Comparison of ENCODE assay signal across 23 mouse cellular contexts in the genomic region with DNA sequence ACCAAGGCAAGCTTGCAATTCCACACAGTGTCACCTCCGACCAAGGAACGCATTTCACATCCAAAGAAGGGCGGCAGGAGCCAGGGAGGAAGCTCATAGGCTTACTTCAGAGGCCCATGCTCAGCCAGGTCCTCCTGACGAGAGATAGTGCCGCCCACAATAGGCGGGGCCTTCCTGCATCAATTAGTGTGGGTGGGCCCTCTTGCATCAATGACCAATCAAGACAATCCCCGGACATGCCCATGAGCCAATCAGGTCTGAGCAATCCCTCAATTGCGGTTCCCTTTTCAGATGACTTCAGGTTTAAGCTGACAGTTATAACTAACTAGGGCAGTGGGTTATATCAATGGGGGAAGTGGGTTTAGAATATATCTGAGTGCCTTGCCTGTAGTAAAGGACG.
DNase-seq lines count a peak whose midpoint lies in the region; ATAC-seq and TF ChIP-seq lines count a peak whose summit lies in the region.
"Had no signal": no experiment of that assay in that cellular context is flagged by ENCODE, and none has a peak within 500 bp of the region (broad histone marks: within the 10 kb centered on the region; RNA-seq: fewer than 3 reads in every experiment).

No protein-coding gene starts in this region.

- intact Hi-C loops in heart, adult 2 months (cut with DNase I): loop anchor here (2.0 to 5.0 kb wide), 2 partner anchors 23 to 94 kb away; no protein-coding TSS in a partner anchor

- H3K4me2 ChIP-seq in liver, embryonic 14.5 days (ENCODE audit: low read depth): no peak overlapping the region
- no peak overlapping the region for H3K4me2 ChIP-seq in hindbrain, embryonic 16.5 days (ENCODE audit: low read length)
- H3K4me2 ChIP-seq: hindbrain, embryonic 14.5 days; midbrain, embryonic 11.5 days had no signal

- peak; percentile 31; the same call in 1 of the 2 replicates for ATAC-seq in liver, embryonic 14.5 days (ENCODE audit: insufficient read depth)
- no peak for ATAC-seq in hindbrain, embryonic 16.5 days
- ATAC-seq: forebrain, postnatal 0 days had no signal

- H3K4me3 ChIP-seq in heart, adult 2 months: no peak overlapping the region
- H3K4me3 ChIP-seq in brown adipose tissue, adult 24 weeks (ENCODE audit: insufficient read depth, low read depth, low read length): no peak overlapping the region
- no peak overlapping the region for H3K4me3 ChIP-seq in liver, embryonic 14.5 days (ENCODE audit: insufficient read depth in 1 of 2, low read depth in 2 of 2, low read length in 2 of 2)
- H3K4me3 ChIP-seq in hindbrain, embryonic 16.5 days (ENCODE audit: low read length): no peak overlapping the region
- H3K4me3 ChIP-seq: forebrain, embryonic 10.5 days; heart, embryonic 10.5 days; limb, embryonic 10.5 days had no signal

- no peaks in the 10 kb centered on the region for H3K9me3 ChIP-seq in liver, embryonic 14.5 days (ENCODE audit: control insufficient read depth, low read length)
- H3K9me3 ChIP-seq in hindbrain, embryonic 16.5 days (ENCODE audit: control insufficient read depth, low read length): no peaks in the 10 kb centered on the region
- H3K9me3 ChIP-seq: forebrain, embryonic 10.5 days; heart, embryonic 10.5 days; limb, embryonic 10.5 days had no signal

- peaks cover 2% of the 10 kb centered on the region for H3K36me3 ChIP-seq in heart, adult 2 months (ENCODE audit: control insufficient read depth, insufficient read depth, low read length)
- no peaks in the 10 kb centered on the region for H3K36me3 ChIP-seq in liver, embryonic 14.5 days (replicated peaks; ENCODE audit: control insufficient read depth, insufficient read depth, low read depth)
- H3K36me3 ChIP-seq in hindbrain, embryonic 16.5 days (ENCODE audit: control insufficient read depth, insufficient read depth, low read length): no peaks in the 10 kb centered on the region
- H3K36me3 ChIP-seq: forebrain, embryonic 10.5 days; heart, embryonic 10.5 days; limb, embryonic 10.5 days had no signal

- no peak for TF ChIP-seq POLR2A in heart, adult 2 months (IDR thresholded peaks at IDR 0.05; ENCODE audit: insufficient read depth, low read depth, low read length)

- TF ChIP-seq EP300 in heart, adult 2 months (IDR thresholded peaks at IDR 0.05; ENCODE audit: insufficient read depth, low read depth, low read length): no peak
- no peak for TF ChIP-seq EP300 in liver, embryonic 14.5 days (IDR thresholded peaks at IDR 0.05; ENCODE audit: low read depth)

- 88% methylated on average over 9 of the region's 9 CpGs for WGBS in heart, adult 2 months
- 62% methylated on average over 9 of the region's 9 CpGs for WGBS in liver, embryonic 14.5 days (ENCODE audit: insufficient replicate concordance)
- WGBS in hindbrain, embryonic 16.5 days: 82% methylated on average over 9 of the region's 9 CpGs

- TF ChIP-seq CTCF in heart, adult 2 months (IDR thresholded peaks at IDR 0.05): no peak
- no peak for TF ChIP-seq CTCF in liver, embryonic 14.5 days (IDR thresholded peaks at IDR 0.05; ENCODE audit: low read depth)

- H3K4me1 ChIP-seq in heart, adult 2 months (ENCODE audit: control insufficient read depth, insufficient read depth, low read length): peaks cover 14% of the 10 kb centered on the region
- peaks cover 32% of the 10 kb centered on the region for H3K4me1 ChIP-seq in brown adipose tissue, adult 24 weeks (ENCODE audit: control insufficient read depth, insufficient read depth, insufficient read length, low read length)
- peaks cover 0 to 10% of the 10 kb centered on the region in 2 experiments; a peak in 3 of 4 replicates for H3K4me1 ChIP-seq in liver, embryonic 14.5 days (replicated peaks; ENCODE audit: control insufficient read depth in 2 of 2, insufficient read depth in 2 of 2, low read length in 1 of 2)
- peaks cover 10% of the 10 kb centered on the region for H3K4me1 ChIP-seq in hindbrain, embryonic 16.5 days (ENCODE audit: control insufficient read depth, insufficient read depth, low read depth, low read length)

- H3K79me2 ChIP-seq in heart, adult 2 months (replicated peaks; ENCODE audit: control insufficient read depth, insufficient read depth, low read length): no peaks in the 10 kb centered on the region

- DNase-seq in heart, adult 2 months: no peak
- DNase-seq in heart, adult 9 months (ENCODE audit: low spot score in 2 of 2): no peak
- DNase-seq in ES-CJ7 (ENCODE audit: low read depth, low spot score): peak; percentile 32
- no peak for DNase-seq in liver, embryonic 14.5 days (ENCODE audit: low read depth in 3 of 3, low spot score in 3 of 3)
- DNase-seq in kidney, adult 9 months: no peak
- DNase-seq: adrenal gland, postnatal 36 days; cerebellum, adult 11 months; cerebellum, postnatal 10 days; forebrain, postnatal 0 days; gastrocnemius, postnatal 36 days; heart, postnatal 4 days; kidney, adult 8-10 months; kidney, postnatal 14 days; right cerebral cortex, adult 18-20 months had no signal

- peak overlapping the region; percentile 87 for H3K27ac ChIP-seq in heart, adult 2 months
- peak overlapping the region; percentile 94 for H3K27ac ChIP-seq in brown adipose tissue, adult 24 weeks (replicated peaks; ENCODE audit: low read depth, low read length)
- no peak overlapping the region for H3K27ac ChIP-seq in liver, embryonic 14.5 days
- H3K27ac ChIP-seq in hindbrain, embryonic 16.5 days (ENCODE audit: low read depth, low read length): no peak overlapping the region
- H3K27ac ChIP-seq: forebrain, embryonic 10.5 days; heart, embryonic 10.5 days; hindbrain, embryonic 14.5 days; limb, embryonic 10.5 days; macrophage had no signal

- H3K9ac ChIP-seq in heart, adult 2 months (ENCODE audit: low read depth, low read length): no peak overlapping the region
- H3K9ac ChIP-seq in liver, embryonic 14.5 days (replicated peaks): no peak overlapping the region
- H3K9ac ChIP-seq in hindbrain, embryonic 16.5 days (ENCODE audit: low read depth, low read length): no peak overlapping the region
- H3K9ac ChIP-seq: forebrain, postnatal 0 days; hindbrain, embryonic 14.5 days had no signal

- H3K27me3 ChIP-seq in heart, adult 2 months (ENCODE audit: control insufficient read depth, insufficient read depth, low read length): no peaks in the 10 kb centered on the region
- H3K27me3 ChIP-seq in liver, embryonic 14.5 days (ENCODE audit: control insufficient read depth, insufficient read depth, low read length): no peaks in the 10 kb centered on the region
- H3K27me3 ChIP-seq in hindbrain, embryonic 16.5 days (replicated peaks; ENCODE audit: control insufficient read depth, insufficient read depth, low read length): no peaks in the 10 kb centered on the region
- H3K27me3 ChIP-seq: CH12.LX had no signal

Comparison
In these comparisons a context has a peak if more than half of its experiments do, and no peak if none do; other contexts are left out.
1. H3K27ac ChIP-seq: peak in heart, adult 2 months (single experiment) and brown adipose tissue, adult 24 weeks (single experiment); none in liver, embryonic 14.5 days (single experiment) and hindbrain, embryonic 16.5 days (single experiment).